Mouse (Mus musculus): ENCODE results near the gene Nfasc.

Gene Nfasc

DNA sequence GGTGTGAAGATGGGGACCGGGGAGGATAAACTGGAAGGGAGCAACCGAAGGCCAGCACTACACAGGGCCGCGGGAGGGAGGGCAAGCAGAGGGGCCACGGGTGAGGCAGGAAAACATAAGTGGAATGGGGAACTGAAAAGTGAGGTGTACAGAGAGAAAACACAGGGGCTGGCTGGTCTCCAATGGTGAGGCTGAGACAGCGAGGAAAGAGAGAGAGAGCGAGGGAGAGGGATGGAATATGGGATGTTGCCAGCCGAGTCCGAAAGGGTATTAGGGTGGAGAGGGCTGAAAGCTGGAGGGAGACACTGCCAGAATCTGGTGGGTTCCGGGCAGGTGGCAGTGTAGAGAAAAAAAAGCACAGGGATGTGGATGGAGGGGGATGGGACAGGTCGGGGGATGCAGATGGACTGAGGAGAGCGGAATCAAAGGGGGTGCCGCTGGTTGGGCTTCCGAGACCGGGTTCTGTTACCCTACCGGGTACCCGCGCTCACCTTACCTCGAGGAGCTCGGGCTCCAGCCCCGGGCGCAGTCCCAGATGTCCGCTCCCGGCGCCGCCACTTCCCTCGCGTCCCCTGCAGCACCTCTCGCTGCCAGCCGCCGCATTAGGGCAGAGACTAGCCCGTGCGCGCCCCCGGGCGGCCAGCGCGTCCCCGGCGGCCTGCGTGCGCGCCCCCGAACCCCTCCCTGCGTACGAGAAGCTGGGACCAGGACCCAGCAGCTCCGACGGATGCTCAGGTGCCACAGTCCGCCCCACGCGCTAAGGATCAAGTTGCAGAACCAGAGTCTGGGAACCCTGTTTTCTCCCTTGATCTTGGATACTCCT, at the start of gene Nfasc:
Gene Nfasc (minus strand): TSS at position 623 of the 823 bp plus-strand sequence.
- DNase-seq (ENCODE audit: low read depth, low spot score) = peak; percentile 63

DNA sequence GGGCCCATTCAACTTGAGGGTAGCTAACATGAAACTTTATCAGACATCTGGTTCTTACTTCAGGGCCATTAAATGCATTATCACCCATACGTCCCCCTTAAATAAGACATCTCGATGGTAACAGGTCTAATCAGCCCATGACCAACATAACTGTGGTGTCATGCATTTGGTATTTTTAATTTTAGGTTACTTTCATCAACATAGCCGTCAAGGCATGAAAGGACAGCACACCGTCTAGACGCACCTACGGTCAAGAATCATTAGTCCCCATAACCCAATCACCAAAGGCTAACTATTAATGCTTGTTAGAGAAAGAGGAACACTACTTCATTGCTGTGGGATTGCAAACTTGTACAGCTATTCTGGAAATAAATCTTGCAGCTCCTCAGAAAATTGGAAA, 49.5 kb upstream of the Nfasc start:
- DNase-seq (ENCODE audit: low read depth, low spot score) = no peak

DNA sequence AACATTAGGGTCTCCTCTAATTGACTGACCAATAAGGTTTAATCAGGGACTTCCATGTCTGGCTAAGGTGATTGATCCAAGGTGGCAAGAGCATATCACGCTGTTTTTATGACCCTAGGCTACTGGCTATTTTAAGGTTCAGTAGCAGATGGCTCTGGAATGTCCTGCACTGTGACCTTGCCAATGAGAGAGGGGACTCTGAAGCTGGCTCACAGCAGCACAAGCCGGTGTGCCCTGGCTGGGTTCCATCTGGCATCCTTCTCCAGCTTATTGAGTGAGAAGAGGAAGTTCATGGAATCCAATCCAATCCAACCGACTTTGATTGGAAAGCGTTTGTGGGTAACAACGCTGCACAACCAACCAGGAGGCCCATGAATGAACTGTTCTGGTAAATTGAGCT, 45.3 kb upstream of the Nfasc start:
- peak; percentile 54 for DNase-seq (ENCODE audit: low read depth, low spot score)

DNA sequence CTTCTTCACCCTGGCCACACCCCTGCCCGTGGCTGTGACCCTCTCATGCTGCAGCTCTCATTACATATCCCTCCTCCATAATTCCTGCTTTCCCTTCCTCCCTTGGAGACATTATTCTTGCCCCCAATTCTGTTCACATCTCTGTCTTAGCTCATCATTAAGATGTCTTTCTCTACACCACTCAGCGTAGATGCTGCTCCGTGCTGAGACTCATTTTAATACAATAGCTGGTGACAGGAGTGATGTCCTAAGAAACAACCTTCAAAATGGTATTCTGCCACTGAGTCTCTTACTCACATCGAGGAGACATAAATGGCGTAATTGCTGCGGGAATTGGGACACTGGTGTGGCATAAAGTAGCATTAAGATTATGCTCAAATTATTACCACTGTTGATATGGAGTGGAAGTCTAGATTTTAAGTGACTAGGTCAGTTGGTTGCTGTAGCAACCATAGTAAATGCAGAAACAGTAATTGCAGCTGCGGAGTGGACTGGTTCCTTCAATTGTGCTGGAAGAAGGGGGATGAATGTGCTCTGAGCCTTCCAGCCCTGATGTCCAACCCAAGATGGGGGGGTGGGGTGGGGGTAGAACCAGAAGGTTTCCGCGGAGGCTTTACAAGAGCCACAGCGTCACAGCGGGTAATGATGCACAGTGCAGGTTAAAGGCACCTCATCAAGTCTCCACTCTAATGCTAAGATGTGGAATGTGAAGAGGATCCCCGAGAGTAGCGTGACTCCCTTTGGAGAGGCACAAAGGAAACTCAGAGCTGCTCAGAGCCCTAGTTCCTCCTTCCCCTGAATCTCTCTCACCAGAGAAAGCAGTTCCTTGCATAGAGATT, 40.2 kb upstream of the Nfasc start:
- DNase-seq (ENCODE audit: low read depth, low spot score) = no peak

DNA sequence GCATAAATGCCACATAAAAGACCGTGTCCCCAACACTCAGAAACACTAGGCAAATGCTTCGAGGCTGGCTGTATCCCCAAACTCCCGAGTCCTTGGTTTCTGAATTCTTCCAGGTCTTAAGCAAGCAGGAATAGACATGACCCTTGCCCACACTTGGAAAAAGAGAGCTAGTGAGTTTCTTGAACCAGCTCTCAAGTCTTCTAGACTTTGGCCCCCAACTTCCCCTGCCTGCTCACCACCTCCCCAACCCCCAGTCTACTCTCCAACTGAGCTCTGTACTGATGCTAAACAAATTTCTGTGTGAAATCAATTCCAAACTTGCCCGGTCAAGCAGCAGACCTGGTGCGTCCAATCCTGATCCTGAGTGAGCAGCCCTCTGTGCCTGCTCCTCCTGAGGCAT, 39.4 kb upstream of the Nfasc start:
- DNase-seq (ENCODE audit: low read depth, low spot score) = no peak

DNA sequence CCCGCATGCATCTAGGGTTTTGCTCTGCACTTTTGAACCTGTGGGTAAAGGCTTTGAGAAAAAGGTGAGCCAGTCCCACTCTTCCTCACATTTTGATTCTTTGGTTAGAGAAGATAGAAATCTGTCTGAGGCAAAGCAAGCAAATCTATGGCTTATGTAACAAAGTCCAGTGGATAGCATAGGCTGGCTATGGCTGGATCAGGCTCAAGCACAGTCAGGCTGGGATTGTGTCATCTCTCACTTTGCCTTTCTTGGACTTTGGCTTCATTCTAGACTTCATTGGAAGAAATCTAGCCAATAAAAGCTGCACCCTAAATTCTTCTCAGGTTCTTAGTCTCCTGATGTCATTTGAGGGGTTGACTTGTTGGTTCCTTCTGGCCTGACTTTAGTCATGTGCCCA, 38.7 kb upstream of the Nfasc start:
- DNase-seq (ENCODE audit: low read depth, low spot score) = no peak

DNA sequence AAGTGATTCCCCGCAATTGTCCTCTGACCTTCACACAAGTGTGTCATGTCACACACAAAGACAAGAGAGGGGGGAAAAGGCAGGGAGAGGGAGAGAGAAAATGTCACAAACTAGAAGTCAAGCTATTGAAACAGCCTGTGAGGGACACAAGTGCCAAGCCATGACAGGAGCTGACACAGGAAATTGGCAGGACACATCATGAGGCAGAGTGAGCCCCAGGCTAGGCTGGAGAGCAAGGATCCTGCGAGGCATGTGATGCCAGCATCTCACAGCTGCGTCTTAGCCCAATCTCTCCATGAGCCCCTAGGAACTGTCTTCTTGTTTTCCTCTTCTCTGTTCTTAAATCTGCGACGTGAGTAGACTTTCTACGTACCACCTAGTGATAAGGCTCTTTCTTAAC, 33.4 kb upstream of the Nfasc start:
- DNase-seq (ENCODE audit: low read depth, low spot score) = no peak

DNA sequence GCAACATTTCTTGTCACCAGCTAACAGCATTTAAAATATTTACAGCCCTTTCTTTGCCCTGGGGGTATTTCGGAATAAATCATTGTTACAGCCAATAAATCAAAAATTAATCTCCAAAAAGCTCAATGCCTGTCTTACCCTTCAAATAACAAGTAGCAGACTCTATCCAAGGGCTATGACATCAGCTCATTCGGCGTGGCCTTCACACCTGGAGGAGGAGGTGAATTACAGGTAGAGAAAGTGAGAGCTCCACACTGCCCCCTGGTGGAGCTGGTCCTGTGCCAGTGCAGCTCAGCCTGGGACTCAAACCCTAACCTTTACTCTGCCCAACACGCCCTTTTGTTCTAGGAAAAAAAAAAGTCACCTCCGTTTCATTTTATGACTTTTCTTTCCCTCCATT, 29.8 kb upstream of the Nfasc start:
- DNase-seq (ENCODE audit: low read depth, low spot score) = peak; percentile 64

DNA sequence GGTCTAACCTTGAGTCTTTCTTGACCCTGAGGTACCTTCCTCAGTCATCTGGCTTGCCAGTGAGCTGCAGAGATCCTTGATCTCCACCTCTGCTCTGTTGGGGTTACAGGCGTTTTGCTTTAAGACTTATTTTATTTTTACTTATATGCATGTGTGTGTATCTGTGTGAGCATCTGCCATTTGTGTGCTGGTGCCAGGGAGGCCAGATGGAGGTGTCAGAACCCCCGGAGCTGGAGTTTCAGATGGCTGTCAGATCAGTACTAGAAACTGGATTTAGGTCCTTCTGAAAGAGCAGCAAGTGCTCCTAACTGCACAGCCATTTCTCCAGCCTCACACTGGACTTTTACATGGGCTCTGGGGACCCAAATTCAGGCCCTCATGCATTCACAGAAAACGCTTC, 28.0 kb upstream of the Nfasc start:
- no peak for DNase-seq (ENCODE audit: low read depth, low spot score)

DNA sequence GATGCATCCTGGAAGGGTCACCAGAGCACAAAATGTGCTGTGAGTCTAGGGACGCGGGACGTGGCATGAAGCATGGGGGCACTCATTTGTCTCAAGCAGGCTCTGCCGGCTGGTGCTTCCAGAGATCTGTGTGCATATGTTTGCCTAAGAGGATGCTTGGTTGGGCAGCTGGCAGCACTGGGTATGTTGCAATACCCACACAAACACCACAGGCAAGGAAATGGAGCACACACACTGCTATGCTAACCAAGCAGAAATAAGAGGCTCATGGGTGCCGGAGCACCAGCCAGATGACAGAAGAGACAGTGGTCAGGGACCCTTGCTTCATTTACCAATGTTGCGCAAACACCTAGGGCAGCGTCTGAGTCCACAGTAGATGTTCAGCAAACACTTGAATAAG, 25.8 kb upstream of the Nfasc start:
- DNase-seq (ENCODE audit: low read depth, low spot score) = no peak

DNA sequence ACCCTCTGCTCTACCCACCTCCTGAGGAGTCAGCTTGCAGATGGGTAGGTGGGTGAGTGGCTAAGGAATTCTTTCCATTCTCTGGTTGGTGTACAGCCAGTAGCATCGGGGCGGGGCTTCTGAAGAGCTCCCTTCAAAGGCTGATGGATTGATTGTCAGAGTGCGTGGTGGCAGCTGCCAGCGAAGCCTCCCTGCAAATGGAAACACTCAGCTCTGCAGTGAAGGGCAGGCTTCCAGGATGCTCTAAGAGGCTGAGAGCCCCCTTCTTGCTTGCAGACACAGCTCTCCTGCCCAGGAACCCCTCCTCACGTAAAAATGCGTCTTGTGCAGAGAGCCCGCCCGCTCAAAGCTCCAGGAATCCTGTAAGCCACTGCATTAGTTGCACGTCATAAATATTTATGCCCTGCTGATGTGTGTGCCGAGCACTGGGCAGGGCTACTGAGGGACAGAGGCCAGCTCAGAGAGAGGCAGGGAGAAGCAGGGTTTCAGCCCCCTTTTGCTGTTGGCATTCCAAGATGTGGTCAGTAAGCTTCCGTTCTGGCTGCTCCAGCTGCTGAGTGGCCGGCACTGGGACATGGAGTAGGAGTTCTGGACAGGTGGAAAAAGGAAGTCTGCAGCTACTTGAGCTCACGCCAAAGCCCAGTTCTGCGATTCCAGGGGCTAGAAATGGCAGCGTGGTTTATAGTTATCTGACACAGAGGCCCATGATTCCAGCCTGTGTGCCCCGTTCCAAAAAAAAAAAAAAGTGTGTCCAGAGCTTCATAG, 24.5 kb upstream of the Nfasc start:
- peak; percentile 49 for DNase-seq (ENCODE audit: low read depth, low spot score)

DNA sequence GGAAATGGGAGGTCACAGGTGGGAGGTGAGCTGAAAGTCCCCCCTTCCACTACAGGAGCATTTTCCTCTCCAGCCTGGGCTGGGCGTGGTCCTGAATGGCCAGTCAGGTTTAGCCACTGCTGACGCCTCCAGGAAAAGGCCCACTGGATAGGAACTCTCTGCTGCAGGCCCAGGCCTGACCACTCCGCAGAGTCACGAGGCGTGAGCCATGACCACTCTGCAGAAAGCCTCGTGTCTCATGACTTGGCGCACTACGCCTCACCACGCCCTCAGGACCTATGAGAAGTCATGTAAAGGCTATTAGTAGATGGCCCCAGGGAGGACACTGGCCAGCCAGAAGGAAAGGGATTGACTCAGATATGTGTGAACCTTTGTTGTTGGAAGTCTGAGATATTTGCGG, 23.6 kb upstream of the Nfasc start:
- no peak for DNase-seq (ENCODE audit: low read depth, low spot score)

DNA sequence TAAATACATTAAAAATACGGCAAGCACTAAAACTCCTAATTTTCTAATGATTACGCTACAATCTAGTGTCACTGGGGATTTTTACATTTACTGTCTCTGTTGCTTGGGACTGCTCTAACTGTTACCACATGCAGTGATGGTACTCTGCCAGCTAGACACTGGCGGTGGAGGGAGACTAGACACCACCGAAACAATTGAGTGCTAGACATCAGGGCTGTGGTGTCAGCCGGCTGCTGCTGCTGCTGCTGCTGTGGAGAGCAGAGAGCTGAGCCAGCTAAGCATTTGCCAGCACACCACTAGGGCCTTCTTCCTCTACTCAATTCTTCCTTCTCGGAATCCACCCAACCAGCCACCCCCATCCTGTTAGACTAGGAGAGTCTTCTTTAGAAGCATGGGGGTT, 17.8 kb upstream of the Nfasc start:
- DNase-seq (ENCODE audit: low read depth, low spot score) = no peak

DNA sequence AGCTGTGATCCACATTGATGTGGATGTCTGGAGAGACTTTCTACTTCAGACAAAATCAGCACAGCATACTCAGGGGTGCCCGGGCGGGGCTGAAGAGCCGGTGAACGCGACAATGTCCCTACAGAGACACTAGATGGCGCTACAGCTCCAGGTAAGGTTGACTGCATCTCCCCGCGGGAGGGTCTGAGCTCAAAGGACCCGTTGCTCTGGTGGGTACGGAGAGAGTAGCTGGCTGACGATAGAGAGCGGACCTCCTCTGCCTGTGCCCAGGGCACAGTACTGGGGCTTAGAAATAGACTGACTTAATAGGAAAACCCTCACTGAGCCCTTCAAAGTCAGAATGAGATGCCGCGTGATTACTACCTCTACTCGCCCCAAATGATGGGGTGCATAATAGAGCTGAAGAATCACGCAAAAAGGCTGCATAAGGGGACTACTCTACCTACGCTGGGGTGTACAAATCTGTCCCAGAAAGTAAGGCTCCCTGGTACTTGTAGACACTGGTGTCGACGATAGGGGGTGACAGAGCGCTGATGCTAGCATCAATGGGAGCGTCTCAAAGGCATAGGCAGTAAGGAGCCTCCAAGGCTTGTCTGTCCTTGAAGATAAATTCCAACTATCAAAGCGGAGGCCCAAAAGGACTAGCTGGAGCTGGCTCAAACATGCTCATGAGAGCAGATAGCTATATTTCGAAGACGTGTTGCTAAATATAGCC, 17.2 kb upstream of the Nfasc start:
- DNase-seq (ENCODE audit: low read depth, low spot score) = peak; percentile 75

DNA sequence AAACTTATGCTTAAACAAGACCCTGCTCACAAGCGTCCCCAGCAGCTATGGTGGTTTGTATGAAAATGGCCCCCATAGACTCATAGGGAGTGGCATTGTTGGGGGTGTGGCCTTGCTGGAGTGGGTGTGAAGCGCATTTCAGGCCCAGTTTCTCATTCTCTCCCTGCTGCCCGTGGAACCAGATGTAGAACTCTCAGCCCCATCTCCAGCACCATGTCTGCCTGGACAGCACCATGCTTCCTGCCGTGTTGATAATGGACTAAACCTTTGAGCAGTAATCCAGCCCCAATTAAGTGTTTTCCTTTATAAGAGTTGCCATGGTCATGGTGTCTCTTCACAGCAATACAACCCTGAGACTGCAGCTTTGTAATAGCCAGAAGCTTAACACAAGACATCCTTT, 13.6 kb upstream of the Nfasc start:
- DNase-seq (ENCODE audit: low read depth, low spot score) = no peak

DNA sequence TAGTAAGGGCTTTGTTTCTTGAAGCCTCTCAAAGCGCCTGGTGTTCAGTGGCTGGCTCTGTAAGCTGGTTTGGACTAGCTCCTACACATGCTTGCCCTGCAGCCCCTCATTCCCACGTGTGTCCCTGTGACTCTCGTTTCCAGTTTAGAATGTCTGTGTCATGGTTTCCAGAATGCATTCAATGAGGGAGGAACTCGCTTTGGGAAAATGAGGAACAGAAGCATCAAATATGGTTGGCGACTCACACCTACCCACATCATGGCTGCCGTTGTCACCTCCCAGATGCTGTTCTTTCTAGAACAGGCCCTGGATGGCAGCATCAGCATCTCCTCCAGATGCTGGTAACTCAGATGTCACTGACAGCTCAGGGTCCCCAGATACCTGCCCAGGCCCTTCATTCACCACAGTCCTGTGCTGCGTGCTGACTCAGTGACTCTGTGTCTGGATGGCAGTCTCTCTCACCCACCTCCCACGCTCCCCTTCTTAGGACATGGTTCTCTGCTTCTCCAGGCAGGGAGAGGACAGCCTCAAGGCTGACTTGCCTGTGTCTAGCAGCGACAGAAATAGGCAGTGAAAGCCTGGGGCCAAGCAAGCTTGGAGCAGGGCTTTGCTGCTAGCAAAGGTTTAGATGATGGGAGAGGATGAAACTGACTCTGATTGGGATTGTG, 7.8 kb upstream of the Nfasc start:
- DNase-seq (ENCODE audit: low read depth, low spot score) = no peak

DNA sequence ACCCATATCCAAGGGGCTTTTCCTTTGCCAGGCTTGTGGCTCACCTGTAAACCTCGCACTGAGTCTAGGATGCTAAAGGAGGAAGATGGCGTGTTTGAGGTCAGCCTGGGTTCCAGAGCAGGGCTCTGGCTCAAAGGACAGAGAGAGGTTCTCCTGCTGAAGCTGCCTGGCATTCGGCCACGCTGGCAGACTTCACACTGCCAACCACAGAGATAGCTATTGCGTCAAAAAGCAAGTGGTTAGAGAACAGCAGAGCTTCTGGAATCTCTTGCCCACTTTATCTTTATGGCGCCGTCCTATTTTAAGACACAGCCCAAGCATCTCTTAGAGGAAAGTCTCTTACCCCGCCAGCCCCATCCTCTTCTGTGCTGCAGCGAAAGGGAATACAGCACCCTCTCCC, 4.7 kb upstream of the Nfasc start:
- no peak for DNase-seq (ENCODE audit: low read depth, low spot score)

DNA sequence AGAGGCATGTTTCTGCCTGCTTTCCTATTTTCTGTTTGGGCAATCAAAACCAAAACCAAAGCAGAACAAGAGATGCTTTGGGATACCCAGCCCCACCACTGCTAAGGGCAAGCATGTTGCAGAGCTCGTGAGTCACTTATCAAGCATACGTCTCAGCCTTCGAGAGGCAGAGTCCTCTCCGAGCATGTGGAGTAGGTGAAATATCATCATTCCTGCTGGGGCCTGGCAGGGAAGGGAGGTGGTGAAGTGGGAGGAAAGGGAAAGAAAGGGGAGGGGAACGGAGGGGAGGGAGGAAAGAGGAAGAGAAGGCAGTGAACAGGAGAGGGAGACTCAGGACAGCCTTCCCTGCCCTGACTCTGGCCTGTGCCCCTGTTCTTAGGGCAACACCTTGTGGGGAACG, 4.0 kb upstream of the Nfasc start:
- DNase-seq (ENCODE audit: low read depth, low spot score) = no peak

DNA sequence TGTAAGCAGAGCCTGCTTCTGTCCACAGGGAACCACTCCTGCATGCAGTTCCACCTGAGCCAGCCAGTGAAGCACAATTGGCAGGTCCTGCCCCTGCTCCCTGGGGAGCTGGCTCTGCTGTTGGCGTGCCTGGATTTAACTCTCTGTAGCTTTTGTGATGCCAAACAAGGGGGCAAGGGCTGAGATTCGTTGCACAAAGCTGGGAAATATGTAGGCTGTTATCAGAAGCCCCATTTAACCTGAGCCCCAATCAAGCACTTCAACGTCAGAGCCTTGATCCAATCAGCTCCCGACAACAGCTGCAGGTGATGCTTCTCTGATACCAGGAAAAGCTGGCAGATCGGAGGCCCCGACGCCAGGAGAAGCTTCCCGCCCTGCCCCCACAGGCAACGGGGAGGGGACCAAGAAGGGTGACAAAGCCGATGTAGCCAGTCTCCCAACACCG, 2.5 kb downstream of the Nfasc start:
- DNase-seq (ENCODE audit: low read depth, low spot score) = no peak

DNA sequence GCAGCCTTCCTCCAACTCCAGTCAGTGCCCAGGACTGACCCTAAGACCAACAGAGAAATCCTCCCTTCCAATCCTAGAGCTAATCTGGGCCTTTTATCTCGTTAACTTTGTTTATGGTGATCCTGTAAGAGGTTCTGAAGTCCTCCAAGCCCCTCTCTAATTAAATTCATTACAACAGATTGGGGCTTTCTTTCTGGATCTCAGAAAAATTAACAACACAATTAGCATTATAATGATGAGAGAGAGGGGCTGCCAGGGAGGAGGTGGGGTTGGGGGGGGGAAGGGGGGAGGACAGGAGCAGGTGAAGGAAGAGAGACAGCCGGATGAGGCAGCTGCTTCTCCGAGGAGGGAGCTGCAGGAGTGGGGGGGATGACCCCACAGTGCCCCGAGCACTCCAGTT, 5.4 kb downstream of the Nfasc start:
- no peak for DNase-seq (ENCODE audit: low read depth, low spot score)

DNA sequence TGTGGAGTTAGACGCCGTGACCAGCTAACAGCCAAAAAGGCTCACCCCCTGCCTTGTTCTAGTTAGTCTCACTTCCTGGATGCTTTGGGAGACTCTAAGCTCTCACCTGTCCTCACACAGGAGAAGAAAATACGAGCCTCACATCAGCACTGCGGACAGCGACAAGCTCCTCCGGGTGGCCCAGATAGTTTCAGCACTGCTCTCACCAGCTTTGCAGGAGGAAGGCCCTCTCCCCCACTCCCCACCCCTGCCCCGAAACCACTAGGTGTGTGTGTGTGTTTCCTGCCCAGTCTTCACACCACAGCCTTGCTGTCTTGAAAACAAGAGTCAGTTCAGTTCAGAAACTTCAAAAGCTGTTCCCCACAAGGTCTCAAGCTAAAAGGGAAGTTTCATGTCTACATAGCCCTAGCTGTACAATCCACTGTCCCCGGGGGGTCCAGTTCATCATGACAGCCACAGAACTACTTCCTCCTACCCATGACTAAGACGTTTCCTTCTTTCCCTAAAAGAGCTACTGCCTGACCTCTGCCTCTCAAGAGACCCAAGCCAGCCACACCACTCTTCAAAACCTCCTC, 7.6 kb downstream of the Nfasc start:
- DNase-seq (ENCODE audit: low read depth, low spot score) = peak; percentile 56

All from forelimb bud, embryonic 11.5 days (tissue).